Mouse (Mus musculus) embryo, embryonic 11.5 days (tissue): ENCODE data around the gene Tnfrsf13b.
A peak's percentile ranks its signal among the peaks of the same experiment; 100 is the strongest.
"Not testable (repeated sequence)": the region's sequence is repeated elsewhere in the genome, so short reads cannot be mapped to it uniquely, and the experiment has no call there.

Experiments
- DNase-seq: peaks from one replicate; pipeline ENCODE4 v3.0.0-alpha.2; 2012; ENCODE audit warnings: low read depth, low spot score

The Tnfrsf13b gene

GRCm38 (mm10) chr11:61170184-61170583, 43.6 kb downstream of the Tnfrsf13b start:
- no peak for DNase-seq

- not testable (repeated sequence) for DNase-seq
Observed at GRCm38 (mm10) chr11:61173477-61173876, 46.9 kb downstream of the Tnfrsf13b start.

- DNase-seq: peak; percentile 78
Observed at GRCm38 (mm10) chr11:61174291-61174820, 47.8 kb downstream of the Tnfrsf13b start.

GRCm38 (mm10) chr11:61174821-61175658, 48.5 kb downstream of the Tnfrsf13b start, which contains the start of gene Usp22:
TSS of gene Usp22 (minus strand) at chr11:61175055.
- DNase-seq: peak; percentile 99

- no peak for DNase-seq
Observed at GRCm38 (mm10) chr11:61175778-61176177, 49.2 kb downstream of the Tnfrsf13b start.

GRCm38 (mm10) chr11:61176321-61176720, 49.8 kb downstream of the Tnfrsf13b start:
- DNase-seq: no peak

GRCm38 (mm10) chr11:61180361-61180760, 53.8 kb downstream of the Tnfrsf13b start:
- no peak for DNase-seq

GRCm38 (mm10) chr11:61181624-61182023, 55.1 kb downstream of the Tnfrsf13b start:
- no peak for DNase-seq

GRCm38 (mm10) chr11:61183820-61184219, 57.3 kb downstream of the Tnfrsf13b start:
- DNase-seq: no peak

GRCm38 (mm10) chr11:61190776-61191175, 64.2 kb downstream of the Tnfrsf13b start:
- no peak for DNase-seq

GRCm38 (mm10) chr11:61192123-61192522, 65.6 kb downstream of the Tnfrsf13b start:
- not testable (repeated sequence) for DNase-seq

- no peak for DNase-seq
Observed at GRCm38 (mm10) chr11:61192779-61193178, 66.2 kb downstream of the Tnfrsf13b start.

GRCm38 (mm10) chr11:61193392-61193791, 66.8 kb downstream of the Tnfrsf13b start:
- peak; percentile 57 for DNase-seq

GRCm38 (mm10) chr11:61196616-61197353, 70.2 kb downstream of the Tnfrsf13b start:
- DNase-seq: no peak

GRCm38 (mm10) chr11:61197935-61198334, 71.4 kb downstream of the Tnfrsf13b start:
- no peak for DNase-seq
